Mouse (Mus musculus): ENCODE results near the gene Zfp526.

GRCm38 (mm10) chr7:25227523-25228300 is 6.5 kb downstream of the Zfp526 start:
- TF ChIP-seq CTCF (IDR thresholded peaks at IDR 0.05; ENCODE audit: control insufficient read depth, insufficient read depth, insufficient replicate concordance, low read depth, low read length), result no peak
- no peak for TF ChIP-seq POLR2A (IDR thresholded peaks at IDR 0.05; ENCODE audit: control insufficient read depth, low read depth, low read length)

All from testis, adult 2 months (tissue).